Mouse (Mus musculus) MEL (cell line): ENCODE results near the gene Mpp2. TPM values are rescaled to one million over a fixed set of nuclear protein-coding genes. Genes with fewer than 3 reads are reported as not detected.

Experiments
- DNase-seq: peaks from one replicate; pipeline ENCODE4 v3.0.0; 2011; ENCODE audit warnings: low read depth, low spot score
- H3K27ac ChIP-seq: 2 replicates; pipeline ENCODE4 v1.5.1; 2012; ENCODE audit warnings: low read depth, mild to moderate bottlenecking, control low read depth, low read length, moderate library complexity; ENCODE audit not compliant: control insufficient read depth
- H3K27me3 ChIP-seq, 2 experiments: fragments of 150-350 bp in 1 of 2; sonication (generic) in 1 of 2; 2 replicates each; pipeline ENCODE4 v1.6.1; 2012; ENCODE audit warnings: low read length in 2 of 2, mild to moderate bottlenecking in 2 of 2, improper control_type of control experiment in 1 of 2, moderate library complexity in 1 of 2; ENCODE audit not compliant: insufficient read depth in 2 of 2, control insufficient read depth in 1 of 2
- H3K36me3 ChIP-seq, 2 experiments: 2 replicates each; pipeline ENCODE4 v1.6.1; 2012 to 2014; ENCODE audit warnings: low read length in 2 of 2, improper control_type of control experiment in 1 of 2, inconsistent platforms in 1 of 2, mild to moderate bottlenecking in 1 of 2; ENCODE audit not compliant: insufficient read depth in 2 of 2, control insufficient read depth in 1 of 2
- H3K4me1 ChIP-seq, 2 experiments: fragments of 150-350 bp in 1 of 2; sonication (generic) in 1 of 2; 2 replicates each; pipeline ENCODE4 v1.6.1; 2012; ENCODE audit warnings: low read length in 2 of 2, improper control_type of control experiment in 1 of 2, mild to moderate bottlenecking in 1 of 2; ENCODE audit not compliant: insufficient read depth in 2 of 2, control insufficient read depth in 1 of 2
- H3K4me3 ChIP-seq, 2 experiments: fragments of 150-350 bp in 1 of 2; sonication (generic) in 1 of 2; 2 replicates each; pipeline ENCODE4 v1.5.1; 2012; ENCODE audit warnings: low read depth in 2 of 2, low read length in 2 of 2, mild to moderate bottlenecking in 2 of 2, moderate library complexity in 2 of 2, control low read depth in 1 of 2, improper control_type of control experiment in 1 of 2; ENCODE audit not compliant: control insufficient read depth in 1 of 2, insufficient read depth in 1 of 2
- H3K79me2 ChIP-seq: 2 replicates; pipeline ENCODE4 v1.6.1; 2012; ENCODE audit warnings: mild to moderate bottlenecking, low read length, moderate library complexity; ENCODE audit not compliant: control insufficient read depth, poor library complexity, insufficient read depth
- H3K9ac ChIP-seq: 2 replicates; pipeline ENCODE4 v1.6.1; 2012; ENCODE audit warnings: low read depth, mild to moderate bottlenecking, control low read depth, low read length, moderate library complexity; ENCODE audit not compliant: control insufficient read depth, poor library complexity, severe bottlenecking
- H3K9me3 ChIP-seq: fragments of 150-350 bp; sonication (generic); replicated peaks from 2 replicates; pipeline ENCODE4 v1.6.1; 2012; ENCODE audit warnings: mild to moderate bottlenecking, low read length, improper control_type of control experiment, moderate library complexity; ENCODE audit not compliant: insufficient read depth
- CHD1 ChIP-seq: IDR thresholded peaks from 2 replicates; pipeline ENCODE4 v1.6.1; 2012; ENCODE audit warnings: low read depth, mild to moderate bottlenecking, inconsistent platforms, low read length, improper control_type of control experiment
- E2F4 ChIP-seq: IDR thresholded peaks from 2 replicates; pipeline ENCODE4 v1.6.1; 2011; ENCODE audit warnings: low read depth, low read length, improper control_type of control experiment, borderline replicate concordance
- ELF1 ChIP-seq: IDR thresholded peaks from 2 replicates; pipeline ENCODE4 v1.6.1; 2014; ENCODE audit warnings: low read depth, mild to moderate bottlenecking, inconsistent platforms, low read length, improper control_type of control experiment, moderate library complexity
- JUND ChIP-seq: IDR thresholded peaks from 2 replicates; pipeline ENCODE4 v1.6.1; 2011; ENCODE audit warnings: low read depth, mild to moderate bottlenecking, improper control_type of control experiment, low read length
- MAX ChIP-seq: IDR thresholded peaks from 2 replicates; pipeline ENCODE4 v1.6.1; 2011; ENCODE audit warnings: low read length, improper control_type of control experiment
- MAZ ChIP-seq: IDR thresholded peaks from 2 replicates; pipeline ENCODE4 v1.6.1; 2012; ENCODE audit warnings: low read depth, mild to moderate bottlenecking, inconsistent platforms, low read length, improper control_type of control experiment
- MYB ChIP-seq: IDR thresholded peaks from 2 replicates; pipeline ENCODE4 v1.6.1; 2011; ENCODE audit warnings: mild to moderate bottlenecking, low read depth, low read length, improper control_type of control experiment
- POLR2AphosphoS2 ChIP-seq: IDR thresholded peaks from 2 replicates; pipeline ENCODE4 v1.6.1; 2011; ENCODE audit warnings: low read length, improper control_type of control experiment
- POLR2AphosphoS5 ChIP-seq: IDR thresholded peaks from 2 replicates; pipeline ENCODE4 v1.6.1; 2012; ENCODE audit warnings: low read depth, borderline replicate concordance, mild to moderate bottlenecking, inconsistent platforms, low read length, moderate library complexity, mixed read lengths
- RCOR1 ChIP-seq: IDR thresholded peaks from 2 replicates; pipeline ENCODE4 v1.6.1; 2012; ENCODE audit warnings: low read depth, mild to moderate bottlenecking, inconsistent platforms, low read length, improper control_type of control experiment
- TBP ChIP-seq: IDR thresholded peaks from 2 replicates; pipeline ENCODE4 v1.8.0; 2011; ENCODE audit warnings: low read depth, low read length, improper control_type of control experiment
- TCF12 ChIP-seq: IDR thresholded peaks from 2 replicates; pipeline ENCODE4 v1.6.1; 2014; ENCODE audit warnings: low read depth, mild to moderate bottlenecking, inconsistent platforms, low read length, improper control_type of control experiment, moderate library complexity
- USF2 ChIP-seq, 2 experiments: IDR thresholded peaks; 2 replicates each; pipeline ENCODE4 v1.6.1; 2011 to 2012; ENCODE audit warnings: improper control_type of control experiment in 2 of 2, low read length in 2 of 2, borderline replicate concordance in 1 of 2, inconsistent platforms in 1 of 2, low read depth in 1 of 2, mild to moderate bottlenecking in 1 of 2; ENCODE audit not compliant: insufficient read depth in 1 of 2
- ZMIZ1 ChIP-seq: IDR thresholded peaks from 2 replicates; pipeline ENCODE4 v1.6.1; 2012; ENCODE audit warnings: low read depth, mild to moderate bottlenecking, inconsistent platforms, low read length, improper control_type of control experiment, moderate library complexity
- polyA plus RNA-seq, 2 experiments: library from polyadenylated mRNA; stranded (reverse) in 1 of 2; unstranded in 1 of 2; fragments of >175 nt in 1 of 2; fragments of >200 nt in 1 of 2; gene quantifications; 2 replicates each; pipeline versions ENCODE4 v1.2.1 to v1.2.4; 2012; ENCODE audit warnings: low replicate concordance in 2 of 2, low read depth in 1 of 2; ENCODE audit not compliant: insufficient read length in 2 of 2, insufficient read depth in 1 of 2, missing spikeins in 1 of 2
- total RNA-seq: library from RNA; depleted of rRNA; stranded (reverse); fragments of 300-350 nt; gene quantifications from 2 replicates; pipeline ENCODE4 v1.2.3, GENCODE M21; 2012; rRNA removed

Mpp2 gene
- total and polyA plus RNA-seq, 3 experiments = 2.9 to 16.3 TPM; not detected in 1

DNA sequence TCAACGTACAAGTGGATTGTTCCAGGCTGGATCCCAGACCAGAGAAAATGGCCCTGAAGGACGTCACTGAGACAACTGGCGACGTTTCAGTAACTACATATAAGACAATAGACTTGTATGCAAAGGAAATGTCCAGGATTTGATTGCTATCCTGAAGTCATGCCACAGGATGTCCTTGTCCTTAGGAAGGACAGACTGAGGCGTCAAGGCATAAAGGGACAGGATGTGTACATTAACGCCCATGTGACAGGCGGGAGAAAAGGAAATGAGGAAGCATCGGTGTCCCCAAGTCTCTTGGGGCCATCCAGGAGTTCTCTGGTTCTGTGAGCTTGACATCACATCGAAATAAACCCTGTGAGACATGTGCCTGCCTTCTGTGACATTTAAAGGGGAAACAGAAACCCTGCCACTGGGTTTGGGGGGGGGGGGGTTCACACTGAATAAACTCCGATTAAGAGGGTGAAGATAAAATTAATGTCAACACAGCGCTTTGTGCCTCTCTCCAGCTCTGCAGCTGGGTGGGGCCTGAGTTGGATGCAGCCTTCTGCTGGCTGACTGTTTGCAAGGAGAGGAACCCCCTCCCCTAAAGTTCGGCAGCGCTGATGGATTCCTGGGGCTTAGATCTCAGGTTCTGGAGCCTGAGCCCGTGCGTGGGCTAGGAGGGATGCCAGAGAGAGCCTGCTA lies 79.2 kb downstream of the Mpp2 start:
- H3K36me3 ChIP-seq = no peaks in the 10 kb centered on the region
- no peak overlapping the region for H3K9ac ChIP-seq
- H3K4me1 ChIP-seq = no peaks in the 10 kb centered on the region
- no peaks in the 10 kb centered on the region for H3K27me3 ChIP-seq
- TF ChIP-seq MAX = no peak
- TF ChIP-seq USF2 (IDR thresholded peaks at IDR 0.05; ENCODE audit: borderline replicate concordance in 1 of 2, insufficient read depth in 1 of 2, low read depth in 1 of 2, low read length in 2 of 2) = no peak
- no peak for TF ChIP-seq TCF12
- no peak for TF ChIP-seq TBP
- no peak for TF ChIP-seq RCOR1
- no peak for TF ChIP-seq POLR2AphosphoS2
- no peak for TF ChIP-seq JUND
- TF ChIP-seq ELF1 = no peak
- no peak for TF ChIP-seq MYB
- TF ChIP-seq POLR2AphosphoS5 = no peak
- no peak for TF ChIP-seq E2F4
- TF ChIP-seq MAZ = no peak
- no peak for DNase-seq
- no peak overlapping the region for H3K4me3 ChIP-seq
- no peak overlapping the region for H3K27ac ChIP-seq
- H3K9me3 ChIP-seq = no peaks in the 10 kb centered on the region
- no peaks in the 10 kb centered on the region for H3K79me2 ChIP-seq

DNA sequence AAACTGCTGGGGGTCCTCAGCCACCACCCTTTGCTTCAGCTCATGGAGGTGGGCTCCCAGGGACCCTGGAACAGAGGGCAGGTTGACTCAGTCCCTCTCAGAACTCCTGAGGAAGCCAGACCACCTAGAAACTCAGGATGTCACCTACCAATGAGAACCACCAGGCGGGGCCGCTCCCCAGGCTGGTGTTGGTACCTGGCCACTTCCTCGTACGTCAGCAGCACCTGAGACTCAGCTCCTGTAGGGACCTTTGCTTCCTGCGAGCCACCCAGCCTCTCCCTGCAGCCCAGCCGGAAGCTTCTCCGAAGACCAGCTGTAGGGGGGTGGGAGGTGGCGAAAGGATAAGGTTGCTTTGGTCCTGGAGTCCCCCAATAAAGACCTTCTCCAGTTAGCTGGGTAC lies 79.9 kb downstream of the Mpp2 start:
- H3K79me2 ChIP-seq = no peaks in the 10 kb centered on the region
- no peaks in the 10 kb centered on the region for H3K4me1 ChIP-seq
- no peak overlapping the region for H3K27ac ChIP-seq
- no peak overlapping the region for H3K4me3 ChIP-seq
- no peaks in the 10 kb centered on the region for H3K9me3 ChIP-seq
- DNase-seq = no peak
- TF ChIP-seq MAX (no peak), CHD1 (no peak), POLR2AphosphoS2 (no peak), ZMIZ1 (no peak), ELF1 (no peak)
- no peaks in the 10 kb centered on the region for H3K36me3 ChIP-seq
- no peaks in the 10 kb centered on the region for H3K27me3 ChIP-seq
- no peak overlapping the region for H3K9ac ChIP-seq

Other genes starting within 250 kb of the Mpp2 start
- gene Meox1, start 194.1 kb downstream of the Mpp2 start, total RNA-seq = not detected in 2 replicates
- not detected for gene Meox1, start 194.1 kb downstream of the Mpp2 start, polyA plus RNA-seq
- not detected in 2 replicates for gene Sost, start 121.5 kb downstream of the Mpp2 start, total RNA-seq
- gene Sost, start 121.5 kb downstream of the Mpp2 start, polyA plus RNA-seq = not detected
- not detected in 2 replicates for gene Cfap97d1, start 104.2 kb downstream of the Mpp2 start, total RNA-seq
- not detected for gene Cfap97d1, start 104.2 kb downstream of the Mpp2 start, polyA plus RNA-seq
- 18.4 and 18.7 TPM in 2 replicates for gene Dusp3, start 101.5 kb downstream of the Mpp2 start, total RNA-seq
- 10 to 100 TPM; 29.8 to 35.5 TPM for gene Dusp3, start 101.5 kb downstream of the Mpp2 start, polyA plus RNA-seq
- 4.6 and 5.5 TPM in 2 replicates for gene Mpp3, start 60.1 kb downstream of the Mpp2 start, total RNA-seq
- gene Mpp3, start 60.1 kb downstream of the Mpp2 start, polyA plus RNA-seq = 1 to 10 TPM in 1 of 2 experiments, not detected in 1; 7.1 TPM
- gene Cd300lg, start 47.0 kb downstream of the Mpp2 start, total RNA-seq = 0.08 TPM in 1 of 2 replicates, not detected in the other
- gene Cd300lg, start 47.0 kb downstream of the Mpp2 start, polyA plus RNA-seq = under 1 TPM in 1 of 2 experiments, not detected in 1; 0.26 TPM
- gene Ppy, start 12.8 kb upstream of the Mpp2 start, total RNA-seq = not detected in 2 replicates
- not detected for gene Ppy, start 12.8 kb upstream of the Mpp2 start, polyA plus RNA-seq
- gene Pyy, start 19.3 kb upstream of the Mpp2 start, total RNA-seq = not detected in 2 replicates
- gene Pyy, start 19.3 kb upstream of the Mpp2 start, polyA plus RNA-seq = not detected
- 5.4 and 6.6 TPM in 2 replicates for gene Nags, start 57.0 kb upstream of the Mpp2 start, total RNA-seq
- gene Nags, start 57.0 kb upstream of the Mpp2 start, polyA plus RNA-seq = 1 to 10 TPM in 1 of 2 experiments, not detected in 1; 9.7 TPM
- 43.9 and 45.1 TPM in 2 replicates for gene Tmem101, start 67.9 kb upstream of the Mpp2 start, total RNA-seq
- 10 to 100 TPM in 1 of 2 experiments, not detected in 1; 30.1 TPM for gene Tmem101, start 67.9 kb upstream of the Mpp2 start, polyA plus RNA-seq
- gene Lsm12, start 96.8 kb upstream of the Mpp2 start, total RNA-seq = 74.2 and 75.0 TPM in 2 replicates
- 100 to 1,000 TPM; 128 to 150 TPM for gene Lsm12, start 96.8 kb upstream of the Mpp2 start, polyA plus RNA-seq
- gene G6pc3, start 101.1 kb upstream of the Mpp2 start, total RNA-seq = 46.4 and 48.9 TPM in 2 replicates
- 100 to 1,000 TPM in 1 of 2 experiments, not detected in 1; 104 TPM for gene G6pc3, start 101.1 kb upstream of the Mpp2 start, polyA plus RNA-seq
- 9.1 and 10.4 TPM in 2 replicates for gene Hdac5, start 141.7 kb upstream of the Mpp2 start, total RNA-seq
- gene Hdac5, start 141.7 kb upstream of the Mpp2 start, polyA plus RNA-seq = 10 to 100 TPM in 1 of 2 experiments, not detected in 1; 29.3 TPM
- 19.5 and 20.0 TPM in 2 replicates for gene BC030867, start 160.4 kb upstream of the Mpp2 start, total RNA-seq
- 10 to 100 TPM; 36.2 to 51.7 TPM for gene BC030867, start 160.4 kb upstream of the Mpp2 start, polyA plus RNA-seq
- gene Asb16, start 180.2 kb upstream of the Mpp2 start, total RNA-seq = 3.9 and 4.4 TPM in 2 replicates
- gene Asb16, start 180.2 kb upstream of the Mpp2 start, polyA plus RNA-seq = 1 to 10 TPM in 1 of 2 experiments, not detected in 1; 8.5 TPM
- 27.0 and 29.3 TPM in 2 replicates for gene Tmub2, start 196.4 kb upstream of the Mpp2 start, total RNA-seq
- 10 to 100 TPM in 1 of 2 experiments, not detected in 1; 40.5 TPM for gene Tmub2, start 196.4 kb upstream of the Mpp2 start, polyA plus RNA-seq
- 40.5 and 46.7 TPM in 2 replicates for gene Atxn7l3, start 208.1 kb upstream of the Mpp2 start, total RNA-seq
- 10 to 100 TPM; 39.4 to 53.0 TPM for gene Atxn7l3, start 208.1 kb upstream of the Mpp2 start, polyA plus RNA-seq
- gene Ubtf, start 231.2 kb upstream of the Mpp2 start, total RNA-seq = 151 and 189 TPM in 2 replicates
- gene Ubtf, start 231.2 kb upstream of the Mpp2 start, polyA plus RNA-seq = 100 to 1,000 TPM in 1 of 2 experiments, 10 to 100 TPM in 1; 76.5 to 145 TPM